Comparison of ENCODE assay signal across 8 mouse cellular contexts in genomic region chr2:121270521-121271235, GRCm38 (mm10). TPM values are rescaled to one million over a fixed set of nuclear protein-coding genes. Genes with fewer than 3 reads are reported as not detected.
DNase-seq lines count a peak whose midpoint lies in the region; ATAC-seq and TF ChIP-seq lines count a peak whose summit lies in the region.

No protein-coding gene starts in this region.

- H3K4me2 ChIP-seq in intestine, embryonic 16.5 days (ENCODE audit: low read depth, low read length), result peak overlapping the region; percentile 48
- peak overlapping the region; percentile 64 for H3K4me2 ChIP-seq in neural tube, embryonic 12.5 days (replicated peaks)

- H3K27ac ChIP-seq in cerebellum, adult 2 months (ENCODE audit: insufficient read depth, low read length), result peak overlapping the region; percentile 49; the same call in 1 of the 2 replicates
- H3K27ac ChIP-seq in intestine, embryonic 16.5 days (ENCODE audit: low read length), result peak overlapping the region; percentile 67
- H3K27ac ChIP-seq in neural tube, embryonic 12.5 days, result peak overlapping the region; percentile 97

- DNase-seq in cerebellum, adult 2 months, result no peak
- no peak for DNase-seq in cerebellum, postnatal 25 days
- peak; percentile 1 for DNase-seq in thymus, postnatal 25 days
- no peak for DNase-seq in thymus, postnatal 36 days
- no peak for DNase-seq in urinary bladder, adult 2 months (ENCODE audit: low spot score)
- DNase-seq in cerebellum, adult 8-10 months, result no peak

- H3K4me1 ChIP-seq in cerebellum, adult 2 months (ENCODE audit: control insufficient read depth, insufficient read depth, low read length), result no peaks in the 10 kb centered on the region; the same call in 1 of the 2 replicates
- peaks cover 8% of the 10 kb centered on the region; the same call in 1 of the 2 replicates for H3K4me1 ChIP-seq in intestine, embryonic 16.5 days (ENCODE audit: control insufficient read depth, insufficient read depth, low read length)
- peaks cover 30% of the 10 kb centered on the region for H3K4me1 ChIP-seq in neural tube, embryonic 12.5 days

- no peak for TF ChIP-seq CTCF in cerebellum, adult 2 months (IDR thresholded peaks at IDR 0.05; ENCODE audit: borderline replicate concordance, insufficient read depth, low read depth, low read length)

- no peaks in the 10 kb centered on the region for H3K27me3 ChIP-seq in cerebellum, adult 2 months (ENCODE audit: control insufficient read depth, insufficient read depth, low read length)
- H3K27me3 ChIP-seq in intestine, embryonic 16.5 days (replicated peaks; ENCODE audit: control insufficient read depth, insufficient read depth, low read length), result no peaks in the 10 kb centered on the region
- no peaks in the 10 kb centered on the region for H3K27me3 ChIP-seq in neural tube, embryonic 12.5 days (replicated peaks)

- peak overlapping the region; percentile 90 for H3K9ac ChIP-seq in intestine, embryonic 16.5 days (ENCODE audit: low read depth, low read length)
- peak overlapping the region; percentile 84 for H3K9ac ChIP-seq in neural tube, embryonic 12.5 days

- H3K9me3 ChIP-seq in intestine, embryonic 16.5 days (ENCODE audit: control insufficient read depth, low read length), result no peaks in the 10 kb centered on the region
- no peaks in the 10 kb centered on the region for H3K9me3 ChIP-seq in neural tube, embryonic 12.5 days

- no peaks in the 10 kb centered on the region for H3K36me3 ChIP-seq in intestine, embryonic 16.5 days (ENCODE audit: control insufficient read depth, insufficient read depth, low read length)
- peaks cover 20% of the 10 kb centered on the region for H3K36me3 ChIP-seq in neural tube, embryonic 12.5 days

- H3K4me3 ChIP-seq in cerebellum, adult 2 months (replicated peaks; ENCODE audit: insufficient read depth, low read depth, low read length), result peak overlapping the region; percentile 85
- peak overlapping the region; percentile 94 for H3K4me3 ChIP-seq in intestine, embryonic 16.5 days (ENCODE audit: low read length)
- H3K4me3 ChIP-seq in neural tube, embryonic 12.5 days, result peak overlapping the region; percentile 94

- WGBS in cerebellum, adult 2 months, result under 1% methylated on average over 34 of the region's 35 CpGs
- under 1% methylated on average over 35 of the region's 35 CpGs for WGBS in intestine, embryonic 16.5 days
- WGBS in neural tube, embryonic 12.5 days, result 1% methylated on average over 35 of the region's 35 CpGs

- no peak for TF ChIP-seq POLR2A in cerebellum, adult 2 months (IDR thresholded peaks at IDR 0.05; ENCODE audit: borderline replicate concordance, insufficient read depth, low read length)

- peak; percentile 80 for ATAC-seq in intestine, embryonic 16.5 days
- peak; percentile 85 for ATAC-seq in neural tube, embryonic 12.5 days (ENCODE audit: low FRiP score, low read depth)

RNA-seq across cellular contexts. Expression of gene Trp53bp1, which starts 0.5 kb away (rescaled TPM):
- polyA plus RNA-seq in cerebellum, adult 2 months (2012; rRNA removed), result 57.9 and 59.4 TPM in 2 replicates
- 26.5 and 31.0 TPM in 2 replicates for polyA plus RNA-seq in intestine, embryonic 16.5 days (2015; fragmentation: Nextera tagmentation; extraction: Ambion mirVana)
- 177 and 178 TPM in 2 replicates for polyA plus RNA-seq in neural tube, embryonic 12.5 days (2016; fragmentation: Nextera tagmentation; extraction: Ambion mirVana)
- 41.6 and 41.7 TPM in 2 replicates for polyA plus RNA-seq in urinary bladder, adult 2 months (2012; rRNA removed)

RNA-seq across cellular contexts. Expression of gene Map1a, which starts 18.7 kb away (rescaled TPM):
- 223 and 254 TPM in 2 replicates for polyA plus RNA-seq in cerebellum, adult 2 months (2012; rRNA removed)
- polyA plus RNA-seq in intestine, embryonic 16.5 days (2015; fragmentation: Nextera tagmentation; extraction: Ambion mirVana), result 1.9 and 2.6 TPM in 2 replicates
- 10.3 and 12.6 TPM in 2 replicates for polyA plus RNA-seq in neural tube, embryonic 12.5 days (2016; fragmentation: Nextera tagmentation; extraction: Ambion mirVana)
- polyA plus RNA-seq in urinary bladder, adult 2 months (2012; rRNA removed), result 7.5 and 15.9 TPM in 2 replicates

Comparison
In these comparisons a context has a peak if more than half of its experiments do, and no peak if none do; other contexts are left out.
1. RNA of gene Map1a, which starts 18.7 kb away (polyA plus RNA-seq): 223 to 254 TPM in cerebellum, adult 2 months; 10.3 to 12.6 TPM in neural tube, embryonic 12.5 days, 7.5 to 15.9 TPM in urinary bladder, adult 2 months and 1.9 to 2.6 TPM in intestine, embryonic 16.5 days; every median in the first group is over 10 times any median in the second.
2. Peak in every context shown above with its lines, with median percentiles within 50 percentile points of each other: H3K27ac ChIP-seq and H3K4me3 ChIP-seq.